Mouse (Mus musculus): Measurements from ENCODE around the gene Gbf1. TPM values are rescaled to one million over a fixed set of nuclear protein-coding genes. Genes with fewer than 3 reads are reported as not detected.

Gene Gbf1
- polyA plus RNA-seq, 1 experiment from 2014 or later = 32.9 TPM

- no peak overlapping the region for H3K4me3 ChIP-seq (replicated peaks; ENCODE audit: low read depth, low read length)
Observed at GRCm38 (mm10) chr19:46284686-46285085, 132.4 kb downstream of the Gbf1 start.

GRCm38 (mm10) chr19:46285631-46286030 is 133.3 kb downstream of the Gbf1 start:
- H3K27ac ChIP-seq = no peak overlapping the region
- DNase-seq (ENCODE audit: low spot score) = no peak
- 65% methylated on average over 7 of the region's 7 CpGs for WGBS
- no peak for TF ChIP-seq CTCF (IDR thresholded peaks at IDR 0.05; ENCODE audit: low read depth)
- no peaks in the 10 kb centered on the region for H3K9me3 ChIP-seq (replicated peaks; ENCODE audit: low read length)
- no peak overlapping the region for H3K4me3 ChIP-seq (replicated peaks; ENCODE audit: low read depth, low read length)
- ATAC-seq (replicated peaks; ENCODE audit: low FRiP score, low read depth) = no peak
- H3K4me2 ChIP-seq (ENCODE audit: low read length) = no peak overlapping the region
- H3K27me3 ChIP-seq (ENCODE audit: insufficient read depth, low read length) = no peaks in the 10 kb centered on the region
- no peak overlapping the region for H3K9ac ChIP-seq (ENCODE audit: low read depth, low read length)
- peaks cover 49% of the 10 kb centered on the region for H3K36me3 ChIP-seq (ENCODE audit: insufficient read depth, low read length)
- no peaks in the 10 kb centered on the region for H3K4me1 ChIP-seq (replicated peaks; ENCODE audit: insufficient read depth, low read length)

More at GRCm38 (mm10) chr19:46284686-46285085, 132.4 kb downstream of the Gbf1 start:
- Histone ChIP-seq H3K4me1 (replicated peaks; ENCODE audit: insufficient read depth, low read length) (no peaks in the 10 kb centered on the region), H3K27ac (no peak overlapping the region), H3K36me3 (ENCODE audit: insufficient read depth, low read length) (peaks cover 59% of the 10 kb centered on the region), H3K27me3 (ENCODE audit: insufficient read depth, low read length) (no peaks in the 10 kb centered on the region), H3K9ac (ENCODE audit: low read depth, low read length) (no peak overlapping the region), H3K4me2 (ENCODE audit: low read length) (no peak overlapping the region), H3K9me3 (replicated peaks; ENCODE audit: low read length) (no peaks in the 10 kb centered on the region)
- DNase-seq (ENCODE audit: low spot score) = no peak
- 96% methylated on average over 4 of the region's 4 CpGs for WGBS
- no peak for ATAC-seq (replicated peaks; ENCODE audit: low FRiP score, low read depth)
- no peak for TF ChIP-seq CTCF (IDR thresholded peaks at IDR 0.05; ENCODE audit: low read depth)

GRCm38 (mm10) chr19:46286047-46286446 is 133.7 kb downstream of the Gbf1 start:
- Histone ChIP-seq H3K36me3 (ENCODE audit: insufficient read depth, low read length) (peaks cover 46% of the 10 kb centered on the region), H3K27me3 (ENCODE audit: insufficient read depth, low read length) (no peaks in the 10 kb centered on the region), H3K27ac (no peak overlapping the region), H3K4me3 (replicated peaks; ENCODE audit: low read depth, low read length) (no peak overlapping the region), H3K9me3 (replicated peaks; ENCODE audit: low read length) (no peaks in the 10 kb centered on the region), H3K4me1 (replicated peaks; ENCODE audit: insufficient read depth, low read length) (no peaks in the 10 kb centered on the region), H3K4me2 (ENCODE audit: low read length) (no peak overlapping the region), H3K9ac (ENCODE audit: low read depth, low read length) (no peak overlapping the region)
- TF ChIP-seq CTCF (IDR thresholded peaks at IDR 0.05; ENCODE audit: low read depth) = no peak
- WGBS = 88% methylated on average over 6 of the region's 6 CpGs
- ATAC-seq (replicated peaks; ENCODE audit: low FRiP score, low read depth) (no peak), DNase-seq (ENCODE audit: low spot score) (no peak)

GRCm38 (mm10) chr19:46286926-46287325 is 134.6 kb downstream of the Gbf1 start:
- Histone ChIP-seq H3K9ac (ENCODE audit: low read depth, low read length) (no peak overlapping the region), H3K9me3 (replicated peaks; ENCODE audit: low read length) (no peaks in the 10 kb centered on the region), H3K4me3 (replicated peaks; ENCODE audit: low read depth, low read length) (no peak overlapping the region), H3K4me1 (replicated peaks; ENCODE audit: insufficient read depth, low read length) (no peaks in the 10 kb centered on the region), H3K36me3 (ENCODE audit: insufficient read depth, low read length) (peaks cover 37% of the 10 kb centered on the region), H3K27me3 (ENCODE audit: insufficient read depth, low read length) (no peaks in the 10 kb centered on the region; the same call in 1 of the 2 replicates), H3K27ac (no peak overlapping the region), H3K4me2 (ENCODE audit: low read length) (no peak overlapping the region)
- ATAC-seq (replicated peaks; ENCODE audit: low FRiP score, low read depth) = no peak
- no peak for DNase-seq (ENCODE audit: low spot score)
- 72% methylated on average over 3 of the region's 3 CpGs for WGBS
- TF ChIP-seq CTCF (IDR thresholded peaks at IDR 0.05; ENCODE audit: low read depth) = no peak

- no peak overlapping the region for H3K4me2 ChIP-seq (ENCODE audit: low read length)
- H3K27ac ChIP-seq = no peak overlapping the region
- peaks cover 31% of the 10 kb centered on the region for H3K36me3 ChIP-seq (ENCODE audit: insufficient read depth, low read length)
- H3K27me3 ChIP-seq (ENCODE audit: insufficient read depth, low read length) = no peaks in the 10 kb centered on the region; the same call in 1 of the 2 replicates
- no peak for TF ChIP-seq CTCF (IDR thresholded peaks at IDR 0.05; ENCODE audit: low read depth)
- no peak overlapping the region for H3K9ac ChIP-seq (ENCODE audit: low read depth, low read length)
- 88% methylated on average over 3 of the region's 3 CpGs for WGBS
- DNase-seq (ENCODE audit: low spot score) = no peak
- H3K9me3 ChIP-seq (replicated peaks; ENCODE audit: low read length) = no peaks in the 10 kb centered on the region
- no peaks in the 10 kb centered on the region for H3K4me1 ChIP-seq (replicated peaks; ENCODE audit: insufficient read depth, low read length)
- no peak for ATAC-seq (replicated peaks; ENCODE audit: low FRiP score, low read depth)
- H3K4me3 ChIP-seq (replicated peaks; ENCODE audit: low read depth, low read length) = no peak overlapping the region
Observed at GRCm38 (mm10) chr19:46287566-46287965, 135.3 kb downstream of the Gbf1 start.

GRCm38 (mm10) chr19:46290535-46291105 is 138.3 kb downstream of the Gbf1 start:
- Histone ChIP-seq H3K4me3 (replicated peaks; ENCODE audit: low read depth, low read length) (no peak overlapping the region), H3K9ac (ENCODE audit: low read depth, low read length) (no peak overlapping the region), H3K4me2 (ENCODE audit: low read length) (no peak overlapping the region), H3K27me3 (ENCODE audit: insufficient read depth, low read length) (no peaks in the 10 kb centered on the region; the same call in 1 of the 2 replicates), H3K9me3 (replicated peaks; ENCODE audit: low read length) (no peaks in the 10 kb centered on the region), H3K36me3 (ENCODE audit: insufficient read depth, low read length) (peaks cover 6% of the 10 kb centered on the region), H3K27ac (no peak overlapping the region), H3K4me1 (replicated peaks; ENCODE audit: insufficient read depth, low read length) (no peaks in the 10 kb centered on the region)
- DNase-seq (ENCODE audit: low spot score) (no peak), ATAC-seq (replicated peaks; ENCODE audit: low FRiP score, low read depth) (no peak)
- WGBS = 64% methylated on average over 12 of the region's 12 CpGs
- no peak for TF ChIP-seq CTCF (IDR thresholded peaks at IDR 0.05; ENCODE audit: low read depth)

GRCm38 (mm10) chr19:46296938-46297337 is 144.6 kb downstream of the Gbf1 start:
- no peaks in the 10 kb centered on the region for H3K36me3 ChIP-seq (ENCODE audit: insufficient read depth, low read length)
- DNase-seq (ENCODE audit: low spot score) (no peak), ATAC-seq (replicated peaks; ENCODE audit: low FRiP score, low read depth) (no peak)
- H3K27me3 ChIP-seq (ENCODE audit: insufficient read depth, low read length) = no peaks in the 10 kb centered on the region
- WGBS = 63% methylated on average over 4 of the region's 4 CpGs
- no peak overlapping the region for H3K9ac ChIP-seq (ENCODE audit: low read depth, low read length)
- no peaks in the 10 kb centered on the region for H3K4me1 ChIP-seq (replicated peaks; ENCODE audit: insufficient read depth, low read length)
- no peak overlapping the region for H3K27ac ChIP-seq
- no peak for TF ChIP-seq CTCF (IDR thresholded peaks at IDR 0.05; ENCODE audit: low read depth)
- H3K4me2 ChIP-seq (ENCODE audit: low read length) = no peak overlapping the region
- no peaks in the 10 kb centered on the region for H3K9me3 ChIP-seq (replicated peaks; ENCODE audit: low read length)
- no peak overlapping the region for H3K4me3 ChIP-seq (replicated peaks; ENCODE audit: low read depth, low read length)

All from kidney, postnatal 0 days (tissue).